Mouse (Mus musculus): ENCODE results near the gene Npas1. TPM values are rescaled to one million over a fixed set of nuclear protein-coding genes. Genes with fewer than 3 reads are reported as not detected.

Gene Npas1
- polyA plus RNA-seq, 1 experiment from 2014 or later, result 2.4 TPM

- Histone ChIP-seq H3K4me1 (ENCODE audit: control insufficient read depth, insufficient read depth, low read length) (no peaks in the 10 kb centered on the region), H3K27ac (ENCODE audit: low read depth, low read length) (no peak overlapping the region), H3K36me3 (ENCODE audit: control insufficient read depth, insufficient read depth, low read length) (0 out of 2 replicates have a peak, but pooled peaks cover 8% of the 10 kb centered on the region), H3K4me2 (ENCODE audit: low read length) (no peak overlapping the region), H3K4me3 (ENCODE audit: low read depth, low read length) (no peak overlapping the region), H3K27me3 (replicated peaks; ENCODE audit: control insufficient read depth, insufficient read depth, low read length) (no peaks in the 10 kb centered on the region), H3K9me3 (replicated peaks; ENCODE audit: control insufficient read depth, low read length) (no peaks in the 10 kb centered on the region), H3K9ac (ENCODE audit: low read length) (no peak overlapping the region)
- DNase-seq (ENCODE audit: low spot score) (no peak), ATAC-seq (no peak)
- WGBS, result 82% methylated on average over 6 of the region's 6 CpGs
Observed at GRCm38 (mm10) chr7:16451656-16452055, 25.9 kb downstream of the Npas1 start.

DNA sequence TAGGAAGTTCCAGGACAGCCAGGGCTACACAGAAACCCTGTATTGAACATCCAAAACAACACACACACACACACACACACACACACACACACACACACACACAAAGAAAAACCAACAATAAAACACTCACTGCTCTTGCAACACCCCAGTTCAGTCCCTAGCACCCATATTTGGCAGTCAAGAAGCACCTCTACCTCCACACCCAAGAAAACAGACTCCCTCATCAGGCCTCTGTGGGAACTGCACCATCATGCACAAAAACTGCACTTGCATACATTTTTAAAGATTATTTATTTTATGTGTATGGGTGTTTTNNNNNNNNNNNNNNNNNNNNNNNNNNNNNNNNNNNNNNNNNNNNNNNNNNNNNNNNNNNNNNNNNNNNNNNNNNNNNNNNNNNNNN lies 36.3 kb downstream of the Npas1 start:
- H3K4me2 ChIP-seq (ENCODE audit: low read length), result no peak overlapping the region

GRCm38 (mm10) chr7:16435088-16435487 lies 42.4 kb downstream of the Npas1 start:
- H3K9me3 ChIP-seq (replicated peaks; ENCODE audit: control insufficient read depth, low read length), result no peaks in the 10 kb centered on the region
- ATAC-seq (no peak), DNase-seq (ENCODE audit: low spot score) (no peak)
- no peak overlapping the region for H3K9ac ChIP-seq (ENCODE audit: low read length)
- no peak overlapping the region for H3K27ac ChIP-seq (ENCODE audit: low read depth, low read length)
- no peaks in the 10 kb centered on the region for H3K27me3 ChIP-seq (replicated peaks; ENCODE audit: control insufficient read depth, insufficient read depth, low read length)
- no peak overlapping the region for H3K4me2 ChIP-seq (ENCODE audit: low read length)
- no peak overlapping the region for H3K4me3 ChIP-seq (ENCODE audit: low read depth, low read length)
- peaks cover 70% of the 10 kb centered on the region for H3K36me3 ChIP-seq (ENCODE audit: control insufficient read depth, insufficient read depth, low read length)
- H3K4me1 ChIP-seq (ENCODE audit: control insufficient read depth, insufficient read depth, low read length), result no peaks in the 10 kb centered on the region
- 86% methylated on average over 9 of the region's 9 CpGs for WGBS

More for the DNA sequence above, 36.3 kb downstream of the Npas1 start:
- Histone ChIP-seq H3K9ac (ENCODE audit: low read length) (no peak overlapping the region), H3K9me3 (replicated peaks; ENCODE audit: control insufficient read depth, low read length) (no peaks in the 10 kb centered on the region), H3K27ac (ENCODE audit: low read depth, low read length) (no peak overlapping the region), H3K36me3 (ENCODE audit: control insufficient read depth, insufficient read depth, low read length) (peaks cover 9% of the 10 kb centered on the region), H3K4me1 (ENCODE audit: control insufficient read depth, insufficient read depth, low read length) (no peaks in the 10 kb centered on the region), H3K4me3 (ENCODE audit: low read depth, low read length) (no peak overlapping the region), H3K27me3 (replicated peaks; ENCODE audit: control insufficient read depth, insufficient read depth, low read length) (no peaks in the 10 kb centered on the region)
- ATAC-seq, result no peak
- no peak for DNase-seq (ENCODE audit: low spot score)

DNA sequence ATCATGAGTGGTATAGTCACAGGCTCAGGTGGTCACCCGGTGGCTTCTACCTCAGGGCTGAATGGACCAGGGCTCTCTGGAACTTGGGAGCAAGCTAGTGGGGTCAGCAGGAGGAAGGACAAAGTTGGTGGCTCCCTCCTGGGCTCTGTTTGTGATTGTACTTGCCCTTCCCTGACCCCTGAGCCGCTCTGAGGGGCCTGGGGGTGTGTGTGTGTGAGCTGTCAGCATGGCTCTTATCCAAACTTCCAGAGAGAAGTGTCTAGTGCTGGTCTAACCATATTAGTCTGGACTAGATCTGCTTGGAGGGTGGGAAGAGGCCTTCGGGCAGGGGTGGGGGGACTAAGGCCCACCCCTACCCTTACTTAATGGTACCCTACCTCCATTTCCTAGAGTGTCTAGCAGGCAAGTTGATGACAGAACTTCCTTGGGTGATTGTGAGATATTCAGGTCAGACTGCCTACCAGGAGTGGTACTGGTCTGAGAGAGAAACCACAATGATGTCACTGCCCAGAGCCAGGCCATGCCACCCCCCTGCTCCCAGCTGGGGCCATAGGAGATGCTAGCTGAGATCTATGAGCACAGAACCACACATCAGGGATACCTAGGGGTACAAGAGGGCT lies 44.1 kb downstream of the Npas1 start:
- Histone ChIP-seq H3K9me3 (replicated peaks; ENCODE audit: control insufficient read depth, low read length) (no peaks in the 10 kb centered on the region), H3K9ac (ENCODE audit: low read length) (no peak overlapping the region), H3K4me2 (ENCODE audit: low read length) (no peak overlapping the region), H3K4me3 (ENCODE audit: low read depth, low read length) (no peak overlapping the region), H3K27me3 (replicated peaks; ENCODE audit: control insufficient read depth, insufficient read depth, low read length) (no peaks in the 10 kb centered on the region), H3K36me3 (ENCODE audit: control insufficient read depth, insufficient read depth, low read length) (peaks cover 87% of the 10 kb centered on the region), H3K4me1 (ENCODE audit: control insufficient read depth, insufficient read depth, low read length) (no peaks in the 10 kb centered on the region), H3K27ac (ENCODE audit: low read depth, low read length) (no peak overlapping the region)
- DNase-seq (ENCODE audit: low spot score) (no peak), ATAC-seq (no peak)
- WGBS, result 86% methylated on average over 3 of the region's 3 CpGs

DNA sequence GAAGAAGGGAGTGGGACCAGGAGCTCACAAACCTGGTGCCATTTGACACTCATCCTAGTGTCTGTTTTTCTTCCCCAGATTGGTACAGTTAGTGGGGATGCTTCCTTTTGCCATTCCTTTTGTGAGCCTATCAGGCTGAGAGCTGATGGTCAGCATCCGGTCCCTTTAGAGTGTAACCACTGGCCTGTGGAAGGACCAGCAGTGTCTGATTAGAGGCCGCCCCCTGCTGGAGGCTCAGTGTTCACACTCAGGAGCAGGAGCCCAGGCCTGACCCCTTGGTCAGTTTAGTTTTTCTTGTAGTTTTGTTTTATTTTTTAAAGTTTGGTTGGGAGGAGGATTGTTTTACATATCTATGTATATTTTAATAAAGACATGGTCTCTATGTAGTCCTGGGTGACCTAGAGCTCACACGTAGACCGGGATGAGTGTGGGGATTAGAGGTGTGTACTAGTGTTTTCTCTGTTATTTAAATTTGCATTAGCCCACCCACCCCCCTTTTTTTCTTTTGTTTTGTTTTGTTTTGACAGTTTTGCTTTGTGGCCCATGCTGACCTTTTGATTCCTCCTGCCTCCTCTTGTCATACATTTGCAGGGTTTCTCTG lies 51.3 kb downstream of the Npas1 start:
- ATAC-seq (peak; percentile 82; the same call in 1 of the 2 replicates), DNase-seq (ENCODE audit: low spot score) (peak; percentile 59)
- Histone ChIP-seq H3K4me3 (ENCODE audit: low read depth, low read length) (no peak overlapping the region), H3K4me1 (ENCODE audit: control insufficient read depth, insufficient read depth, low read length) (no peaks in the 10 kb centered on the region), H3K4me2 (ENCODE audit: low read length) (no peak overlapping the region), H3K36me3 (ENCODE audit: control insufficient read depth, insufficient read depth, low read length) (peaks cover 100% of the 10 kb centered on the region), H3K9me3 (replicated peaks; ENCODE audit: control insufficient read depth, low read length) (no peaks in the 10 kb centered on the region), H3K9ac (ENCODE audit: low read length) (no peak overlapping the region), H3K27me3 (replicated peaks; ENCODE audit: control insufficient read depth, insufficient read depth, low read length) (no peaks in the 10 kb centered on the region), H3K27ac (ENCODE audit: low read depth, low read length) (no peak overlapping the region)
- 54% methylated on average over 4 of the region's 4 CpGs for WGBS

GRCm38 (mm10) chr7:16425721-16426120 lies 51.8 kb downstream of the Npas1 start:
- Histone ChIP-seq H3K36me3 (ENCODE audit: control insufficient read depth, insufficient read depth, low read length) (peaks cover 100% of the 10 kb centered on the region), H3K9me3 (replicated peaks; ENCODE audit: control insufficient read depth, low read length) (no peaks in the 10 kb centered on the region), H3K9ac (ENCODE audit: low read length) (no peak overlapping the region), H3K27me3 (replicated peaks; ENCODE audit: control insufficient read depth, insufficient read depth, low read length) (no peaks in the 10 kb centered on the region), H3K4me2 (ENCODE audit: low read length) (no peak overlapping the region), H3K4me1 (ENCODE audit: control insufficient read depth, insufficient read depth, low read length) (no peaks in the 10 kb centered on the region), H3K27ac (ENCODE audit: low read depth, low read length) (no peak overlapping the region), H3K4me3 (ENCODE audit: low read depth, low read length) (no peak overlapping the region)
- 93% methylated on average over 10 of the region's 10 CpGs for WGBS
- DNase-seq (ENCODE audit: low spot score) (no peak), ATAC-seq (no peak)

- H3K9ac ChIP-seq (ENCODE audit: low read length), result no peak overlapping the region
- ATAC-seq (no peak), DNase-seq (ENCODE audit: low spot score) (no peak)
- WGBS, result 93% methylated on average over 9 of the region's 9 CpGs
- H3K4me3 ChIP-seq (ENCODE audit: low read depth, low read length), result no peak overlapping the region
- H3K4me1 ChIP-seq (ENCODE audit: control insufficient read depth, insufficient read depth, low read length), result no peaks in the 10 kb centered on the region
- no peak overlapping the region for H3K27ac ChIP-seq (ENCODE audit: low read depth, low read length)
- H3K27me3 ChIP-seq (replicated peaks; ENCODE audit: control insufficient read depth, insufficient read depth, low read length), result no peaks in the 10 kb centered on the region
- no peaks in the 10 kb centered on the region for H3K9me3 ChIP-seq (replicated peaks; ENCODE audit: control insufficient read depth, low read length)
- H3K36me3 ChIP-seq (ENCODE audit: control insufficient read depth, insufficient read depth, low read length), result peaks cover 100% of the 10 kb centered on the region
- no peak overlapping the region for H3K4me2 ChIP-seq (ENCODE audit: low read length)
Observed at GRCm38 (mm10) chr7:16423731-16424130, 53.8 kb downstream of the Npas1 start.

DNA sequence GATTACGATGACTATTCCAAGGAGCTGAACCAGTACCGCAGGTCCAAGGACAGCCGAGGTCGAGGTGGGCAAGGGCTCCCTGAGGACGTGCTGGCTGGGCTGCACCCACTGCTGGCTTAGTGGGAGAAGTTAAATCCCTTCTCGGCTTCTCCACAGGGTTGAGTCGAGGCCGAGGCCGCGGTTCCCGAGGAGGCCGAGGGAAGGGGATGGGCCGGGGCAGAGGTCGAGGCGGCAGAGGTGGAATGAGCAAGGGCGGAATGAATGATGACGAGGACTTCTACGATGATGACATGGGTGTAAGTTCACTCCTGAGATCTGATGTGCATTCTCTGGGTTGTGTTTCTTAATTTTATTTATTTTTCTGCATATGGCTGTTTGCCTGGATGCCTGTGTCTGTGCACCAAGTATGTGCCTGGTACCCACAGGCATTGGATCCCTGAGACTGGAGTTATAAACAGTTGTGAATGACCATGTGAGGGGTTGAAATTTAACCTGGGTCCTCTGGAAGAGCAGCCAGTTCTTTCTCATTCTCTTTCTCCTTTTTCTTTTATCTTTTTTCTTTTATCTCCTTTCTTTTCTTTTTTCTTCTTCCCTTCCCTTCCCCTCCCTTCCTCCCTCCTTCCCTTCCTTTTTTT lies 55.2 kb downstream of the Npas1 start:
- H3K27me3 ChIP-seq (replicated peaks; ENCODE audit: control insufficient read depth, insufficient read depth, low read length), result no peaks in the 10 kb centered on the region
- DNase-seq (ENCODE audit: low spot score), result no peak
- H3K36me3 ChIP-seq (ENCODE audit: control insufficient read depth, insufficient read depth, low read length), result peaks cover 100% of the 10 kb centered on the region
- H3K9ac ChIP-seq (ENCODE audit: low read length), result no peak overlapping the region
- WGBS, result 91% methylated on average over 18 of the region's 18 CpGs
- H3K9me3 ChIP-seq (replicated peaks; ENCODE audit: control insufficient read depth, low read length), result no peaks in the 10 kb centered on the region
- no peak for ATAC-seq
- H3K4me2 ChIP-seq (ENCODE audit: low read length), result no peak overlapping the region
- no peaks in the 10 kb centered on the region for H3K4me1 ChIP-seq (ENCODE audit: control insufficient read depth, insufficient read depth, low read length)
- no peak overlapping the region for H3K4me3 ChIP-seq (ENCODE audit: low read depth, low read length)
- H3K27ac ChIP-seq (ENCODE audit: low read depth, low read length), result no peak overlapping the region

GRCm38 (mm10) chr7:16420493-16421118 lies 56.9 kb downstream of the Npas1 start:
- Histone ChIP-seq H3K4me2 (ENCODE audit: low read length) (no peak overlapping the region), H3K4me3 (ENCODE audit: low read depth, low read length) (no peak overlapping the region), H3K27me3 (replicated peaks; ENCODE audit: control insufficient read depth, insufficient read depth, low read length) (no peaks in the 10 kb centered on the region), H3K27ac (ENCODE audit: low read depth, low read length) (no peak overlapping the region), H3K9me3 (replicated peaks; ENCODE audit: control insufficient read depth, low read length) (no peaks in the 10 kb centered on the region), H3K9ac (ENCODE audit: low read length) (no peak overlapping the region), H3K36me3 (ENCODE audit: control insufficient read depth, insufficient read depth, low read length) (peaks cover 94% of the 10 kb centered on the region), H3K4me1 (ENCODE audit: control insufficient read depth, insufficient read depth, low read length) (no peaks in the 10 kb centered on the region)
- 95% methylated on average over 8 of the region's 8 CpGs for WGBS
- ATAC-seq (no peak), DNase-seq (ENCODE audit: low spot score) (no peak)
